Comparison of ENCODE assay signal across 8 mouse cellular contexts in the genomic region with DNA sequence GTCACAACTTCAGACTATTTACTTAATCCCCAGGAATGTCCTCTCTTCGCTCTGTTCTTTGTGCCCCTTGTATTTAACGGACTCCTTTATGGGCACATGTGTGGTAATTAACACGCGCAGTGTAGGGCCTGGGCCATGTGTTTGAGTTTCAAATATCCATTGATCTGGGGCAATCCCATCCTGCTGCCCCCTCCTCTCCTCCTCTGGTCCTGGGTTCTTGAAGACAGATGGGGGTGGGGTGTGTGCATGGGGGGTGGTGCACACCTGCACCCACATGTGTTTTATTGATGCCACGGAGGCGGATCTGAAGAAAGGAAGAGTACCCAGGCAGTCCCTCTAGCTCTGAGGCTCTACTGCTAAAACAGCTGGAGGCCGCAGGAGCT.
A peak's percentile ranks its signal among the peaks of the same experiment; 100 is the strongest.
DNase-seq lines count a peak whose midpoint lies in the region; ATAC-seq lines count a peak whose summit lies in the region.
"Had no signal": no experiment of that assay in that cellular context is flagged by ENCODE, and none has a peak within 500 bp of the region (broad histone marks: within the 10 kb centered on the region; RNA-seq: fewer than 3 reads in every experiment).

No protein-coding gene starts in this region.

- peaks cover 2% of the 10 kb centered on the region; the same call in 1 of the 2 replicates for H3K4me1 ChIP-seq in liver, embryonic 16.5 days (ENCODE audit: control insufficient read depth, low read depth, low read length)
- peaks cover 10% of the 10 kb centered on the region; the same call in 1 of the 2 replicates for H3K4me1 ChIP-seq in liver, embryonic 12.5 days
- H3K4me1 ChIP-seq in forebrain, embryonic 10.5 days = peaks cover 35% of the 10 kb centered on the region
- H3K4me1 ChIP-seq in neural tube, embryonic 12.5 days = peaks cover 16% of the 10 kb centered on the region

- H3K4me2 ChIP-seq in liver, embryonic 16.5 days (ENCODE audit: low read depth, low read length) = no peak overlapping the region
- no peak overlapping the region for H3K4me2 ChIP-seq in liver, embryonic 12.5 days
- H3K4me2 ChIP-seq in neural tube, embryonic 12.5 days (replicated peaks) = no peak overlapping the region

- ATAC-seq in liver, embryonic 16.5 days (ENCODE audit: low read depth) = 0 out of 2 replicates have a peak, but pooled peaks have one; percentile 16
- no peak; the same call in 1 of the 2 replicates for ATAC-seq in liver, embryonic 12.5 days
- ATAC-seq in neural tube, embryonic 12.5 days (ENCODE audit: low FRiP score, low read depth) = peak; percentile 23
- ATAC-seq in erythroid progenitor cell, adult 5-6 weeks (replicated peaks; ENCODE audit: low FRiP score, poor library complexity, severe bottlenecking) = no peak

- no peaks in the 10 kb centered on the region for H3K9me3 ChIP-seq in liver, embryonic 16.5 days (replicated peaks; ENCODE audit: control insufficient read depth, low read length)
- H3K9me3 ChIP-seq in liver, embryonic 12.5 days (replicated peaks) = no peaks in the 10 kb centered on the region
- no peaks in the 10 kb centered on the region for H3K9me3 ChIP-seq in forebrain, embryonic 10.5 days
- H3K9me3 ChIP-seq in neural tube, embryonic 12.5 days = no peaks in the 10 kb centered on the region

- no peak overlapping the region for H3K9ac ChIP-seq in liver, embryonic 16.5 days (ENCODE audit: low read depth, low read length)
- H3K9ac ChIP-seq in liver, embryonic 12.5 days = no peak overlapping the region
- no peak overlapping the region for H3K9ac ChIP-seq in neural tube, embryonic 12.5 days

- WGBS in liver, embryonic 16.5 days (ENCODE audit: insufficient replicate concordance) = 65% methylated on average over 7 of the region's 7 CpGs
- WGBS in liver, embryonic 12.5 days (ENCODE audit: insufficient replicate concordance) = 48% methylated on average over 7 of the region's 7 CpGs
- WGBS in forebrain, embryonic 10.5 days = 18% methylated on average over 7 of the region's 7 CpGs
- WGBS in neural tube, embryonic 12.5 days = 16% methylated on average over 7 of the region's 7 CpGs

- no peak overlapping the region for H3K4me3 ChIP-seq in liver, embryonic 16.5 days (ENCODE audit: low read depth, low read length)
- H3K4me3 ChIP-seq in liver, embryonic 12.5 days = no peak overlapping the region
- H3K4me3 ChIP-seq in forebrain, embryonic 10.5 days = no peak overlapping the region
- H3K4me3 ChIP-seq in neural tube, embryonic 12.5 days = no peak overlapping the region

- peak; percentile 30 for DNase-seq in forebrain, embryonic 10.5 days (ENCODE audit: extremely low spot score, low spot score)
- DNase-seq in hindlimb bud, embryonic 11.5 days (ENCODE audit: extremely low spot score, low read depth, low spot score) = peak; percentile 52
- no peak for DNase-seq in natural killer cell, adult 2 months (ENCODE audit: low spot score in 2 of 2)
- DNase-seq: kidney, adult 11 months had no signal

- H3K27ac ChIP-seq in liver, embryonic 16.5 days (ENCODE audit: low read length) = no peak overlapping the region
- H3K27ac ChIP-seq in liver, embryonic 12.5 days = no peak overlapping the region
- H3K27ac ChIP-seq in forebrain, embryonic 10.5 days = peak overlapping the region; percentile 79
- no peak overlapping the region for H3K27ac ChIP-seq in neural tube, embryonic 12.5 days

- H3K27me3 ChIP-seq in liver, embryonic 16.5 days (ENCODE audit: control insufficient read depth, insufficient read depth, low read depth, low read length) = no peaks in the 10 kb centered on the region
- H3K27me3 ChIP-seq in liver, embryonic 12.5 days (replicated peaks) = no peaks in the 10 kb centered on the region
- H3K27me3 ChIP-seq in forebrain, embryonic 10.5 days (ENCODE audit: poor library complexity, severe bottlenecking) = peaks cover 61% of the 10 kb centered on the region
- no peaks in the 10 kb centered on the region for H3K27me3 ChIP-seq in neural tube, embryonic 12.5 days (replicated peaks)

- H3K36me3 ChIP-seq in liver, embryonic 16.5 days (ENCODE audit: control insufficient read depth, insufficient read depth) = no peaks in the 10 kb centered on the region
- no peaks in the 10 kb centered on the region for H3K36me3 ChIP-seq in liver, embryonic 12.5 days
- no peaks in the 10 kb centered on the region; the same call in 1 of the 2 replicates for H3K36me3 ChIP-seq in forebrain, embryonic 10.5 days (replicated peaks)
- H3K36me3 ChIP-seq in neural tube, embryonic 12.5 days = no peaks in the 10 kb centered on the region

Comparison
In these comparisons a context has a peak if more than half of its experiments do, and no peak if none do; other contexts are left out.
1. ATAC-seq: peak in liver, embryonic 16.5 days (single experiment) and neural tube, embryonic 12.5 days (single experiment); none in liver, embryonic 12.5 days (single experiment) and erythroid progenitor cell, adult 5-6 weeks (single experiment).
2. DNase-seq: peak in forebrain, embryonic 10.5 days (single experiment) and hindlimb bud, embryonic 11.5 days (single experiment); none in natural killer cell, adult 2 months (0 of 2).